Mouse (Mus musculus) limb, embryonic 14.5 days (tissue): ENCODE data around the gene Tbx10. TPM values are rescaled to one million over a fixed set of nuclear protein-coding genes. Genes with fewer than 3 reads are reported as not detected.
"Not testable (repeated sequence)": the region's sequence is repeated elsewhere in the genome, so short reads cannot be mapped to it uniquely, and the experiment has no call there.

Source experiments
- ATAC-seq: fragments of 200-750 bp; cut with Nextera tagmentation; 2 replicates; pipeline ENCODE4 v1.8.0; 2017; ENCODE audit warnings: low read depth, moderate number of reproducible peaks, moderate TSS enrichment; ENCODE audit not compliant: low FRiP score
- DNase-seq: peaks from one replicate; pipeline ENCODE4 v3.0.0-alpha.2; 2015; ENCODE audit warnings: low spot score
- H3K27ac ChIP-seq: fragments of 300-500 bp; sonication (generic); replicated peaks from 2 replicates; pipeline ENCODE4 v1.5.1; 2014; ENCODE audit warnings: low read depth, mild to moderate bottlenecking, low read length, moderate library complexity, mixed read lengths
- H3K27me3 ChIP-seq: fragments of 300-500 bp; sonication (generic); 2 replicates; pipeline ENCODE4 v1.6.1; 2014; ENCODE audit warnings: low read length, mixed read lengths; ENCODE audit not compliant: control insufficient read depth, insufficient read depth
- H3K36me3 ChIP-seq: fragments of 300-500 bp; sonication (generic); 2 replicates; pipeline ENCODE4 v1.6.1; 2014; ENCODE audit warnings: mild to moderate bottlenecking, low read length, moderate library complexity, mixed read lengths; ENCODE audit not compliant: control insufficient read depth, insufficient read depth
- H3K4me1 ChIP-seq: fragments of 300-500 bp; sonication (generic); 2 replicates; pipeline ENCODE4 v1.6.1; 2014; ENCODE audit warnings: antibody characterized with exemption, low read length, mixed read lengths; ENCODE audit not compliant: control insufficient read depth, insufficient read depth
- H3K4me2 ChIP-seq: fragments of 300-500 bp; sonication (generic); replicated peaks from 2 replicates; pipeline ENCODE4 v1.6.1; 2014; ENCODE audit warnings: low read depth, mild to moderate bottlenecking, low read length, moderate library complexity; ENCODE audit not compliant: severe bottlenecking
- H3K4me3 ChIP-seq: fragments of 300-500 bp; sonication (generic); replicated peaks from 2 replicates; pipeline ENCODE4 v1.5.1; 2014; ENCODE audit warnings: low read length
- H3K9ac ChIP-seq: fragments of 300-500 bp; sonication (generic); 2 replicates; pipeline ENCODE4 v1.6.1; 2014; ENCODE audit warnings: mild to moderate bottlenecking, low read depth, low read length, moderate library complexity; ENCODE audit not compliant: severe bottlenecking
- H3K9me3 ChIP-seq: fragments of 300-500 bp; sonication (generic); 2 replicates; pipeline ENCODE4 v1.6.1; 2016; ENCODE audit warnings: low read length; ENCODE audit not compliant: control insufficient read depth
- POLR2A ChIP-seq: fragments of 200-500 bp; IDR thresholded peaks from 2 replicates; pipeline ENCODE4 v1.8.0; 2012; ENCODE audit warnings: inconsistent platforms, mild to moderate bottlenecking, moderate library complexity, borderline replicate concordance; ENCODE audit not compliant: insufficient read depth, insufficient read length; ENCODE audit errors: extremely low read depth
- WGBS: fragments of 180-500 bp; shearing (Covaris S2); extraction: QIAGEN DNeasy Blood & Tissue Kit; methylation state at CpG from one replicate; pipeline ENCODE4 v1.1.7; 2014; 5-methylcytosine and 5-hydroxymethylcytosine counted together
- polyA plus RNA-seq, 2 experiments: library from polyadenylated mRNA; depleted of rRNA in 1 of 2; stranded (reverse) in 1 of 2; unstranded in 1 of 2; fragments of >200 nt; fragmentation: Nextera tagmentation in 1 of 2; extraction: Ambion mirVana in 1 of 2; gene quantifications; 2 replicates each; pipeline versions ENCODE4 v1.2.1 to v1.2.3; 2012 to 2014

Gene Tbx10
- polyA plus RNA-seq, 2 experiments, result 0.08 to 0.28 TPM

- DNase-seq, result no peak
- H3K27ac ChIP-seq, result no peak overlapping the region
- no peak overlapping the region for H3K4me3 ChIP-seq
- H3K9ac ChIP-seq, result no peak overlapping the region
- WGBS, result 77% methylated on average over 14 of the region's 14 CpGs
- H3K27me3 ChIP-seq, result no peaks in the 10 kb centered on the region
- TF ChIP-seq POLR2A, result no peak
- H3K4me2 ChIP-seq, result no peak overlapping the region
- H3K9me3 ChIP-seq, result no peaks in the 10 kb centered on the region
- H3K4me1 ChIP-seq, result peaks cover 4% of the 10 kb centered on the region; the same call in 1 of the 2 replicates
- H3K36me3 ChIP-seq, result no peaks in the 10 kb centered on the region
- no peak for ATAC-seq
These were observed 49.6 kb downstream of the Tbx10 start for GRCm38 (mm10) chr19:4042124-4042523.

DNA sequence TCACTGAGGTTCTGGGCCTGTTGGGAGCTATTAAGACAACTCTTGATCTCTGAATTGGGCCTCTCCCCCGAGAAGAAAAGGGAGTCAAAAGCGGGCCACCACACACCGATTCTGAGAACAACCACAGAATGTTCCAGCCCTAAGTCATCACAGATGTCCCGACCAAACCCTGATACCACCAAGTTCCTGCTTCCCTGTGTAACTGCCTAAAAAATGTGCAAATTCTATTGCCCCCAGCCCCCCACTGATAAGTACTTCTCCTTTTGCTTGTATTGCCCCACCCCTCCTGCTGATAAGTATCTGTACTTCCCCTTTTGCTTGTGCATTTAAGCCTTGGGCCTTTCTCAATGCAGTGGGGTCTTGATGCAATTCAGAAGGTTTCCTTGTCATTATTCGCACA is 51.6 kb downstream of the Tbx10 start:
- not testable (repeated sequence) for H3K27me3 ChIP-seq, H3K4me3 ChIP-seq, H3K27ac ChIP-seq, H3K4me2 ChIP-seq, H3K9ac ChIP-seq, DNase-seq, ATAC-seq, H3K36me3 ChIP-seq, H3K4me1 ChIP-seq, H3K9me3 ChIP-seq
- 92% methylated on average over 5 of the region's 5 CpGs for WGBS

- no peak within 1 kb of the TSS for H3K4me3 ChIP-seq
These were observed 53.7 kb downstream of the Tbx10 start, which contains the start of gene Gstp2 for GRCm38 (mm10) chr19:4045966-4046865. Gstp2 (minus strand) TSS chr19:4046023.

GRCm38 (mm10) chr19:4046866-4047254 is 54.3 kb downstream of the Tbx10 start:
- Histone ChIP-seq H3K27me3 (no peaks in the 10 kb centered on the region), H3K9ac (no peak overlapping the region), H3K4me3 (no peak overlapping the region), H3K36me3 (no peaks in the 10 kb centered on the region), H3K27ac (no peak overlapping the region), H3K4me1 (0 out of 2 replicates have a peak, but pooled peaks cover 4% of the 10 kb centered on the region), H3K9me3 (no peaks in the 10 kb centered on the region), H3K4me2 (no peak overlapping the region)
- no peak for TF ChIP-seq POLR2A
- ATAC-seq, result no peak
- no peak for DNase-seq
- WGBS, result 76% methylated on average over 8 of the region's 8 CpGs

More at GRCm38 (mm10) chr19:4045966-4046865, 53.7 kb downstream of the Tbx10 start, which contains the start of gene Gstp2:
- Histone ChIP-seq H3K4me1 (0 out of 2 replicates have a peak, but pooled peaks cover 4% of the 10 kb centered on the region), H3K27me3 (no peaks in the 10 kb centered on the region), H3K9me3 (no peaks in the 10 kb centered on the region), H3K36me3 (no peaks in the 10 kb centered on the region), H3K27ac (no peak within 1 kb of the TSS), H3K9ac (no peak within 1 kb of the TSS), H3K4me2 (no peak within 1 kb of the TSS)
- ATAC-seq, result no peak
- no peak for TF ChIP-seq POLR2A
- 56% methylated on average over 16 of the region's 16 CpGs for WGBS
- DNase-seq, result peak; percentile 70

DNA sequence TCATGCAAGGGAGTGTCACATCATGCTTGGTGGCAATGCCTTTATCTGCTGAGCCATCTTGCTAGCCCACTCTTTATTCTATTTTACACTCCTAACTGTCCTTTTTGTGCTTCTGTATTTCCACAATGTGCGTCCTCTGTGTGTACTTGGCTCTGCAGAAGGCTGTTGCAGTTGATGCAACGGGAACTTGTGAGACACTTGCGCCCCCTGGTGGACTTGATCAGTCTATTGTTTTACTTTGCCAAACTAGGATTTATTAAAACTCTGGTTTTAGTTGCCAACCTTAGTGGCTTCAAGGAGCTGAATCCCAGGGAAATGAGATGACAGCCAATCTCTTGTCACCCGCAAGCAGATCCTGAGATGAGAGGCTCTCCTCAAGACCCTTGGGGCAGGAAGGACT is 55.3 kb downstream of the Tbx10 start:
- H3K4me1 ChIP-seq, result 0 out of 2 replicates have a peak, but pooled peaks cover 7% of the 10 kb centered on the region
- WGBS, result 12% methylated on average over 4 of the region's 4 CpGs
- no peak for ATAC-seq
- H3K9ac ChIP-seq, result no peak overlapping the region
- H3K4me2 ChIP-seq, result no peak overlapping the region
- TF ChIP-seq POLR2A, result no peak
- H3K27ac ChIP-seq, result no peak overlapping the region
- DNase-seq, result peak; percentile 77
- H3K27me3 ChIP-seq, result no peaks in the 10 kb centered on the region
- no peak overlapping the region for H3K4me3 ChIP-seq
- no peaks in the 10 kb centered on the region for H3K36me3 ChIP-seq
- no peaks in the 10 kb centered on the region for H3K9me3 ChIP-seq

- H3K4me3 ChIP-seq, H3K9me3 ChIP-seq, H3K4me2 ChIP-seq, H3K27ac ChIP-seq, ATAC-seq, H3K9ac ChIP-seq, H3K36me3 ChIP-seq, H3K4me1 ChIP-seq, DNase-seq, H3K27me3 ChIP-seq: not testable (repeated sequence)
- WGBS, result 84% methylated on average over 5 of the region's 5 CpGs
These were observed 56.5 kb downstream of the Tbx10 start for GRCm38 (mm10) chr19:4049069-4049468.
